Mouse (Mus musculus) gastrocnemius, postnatal 25 days (tissue): Measurements from ENCODE around the gene Cct8. TPM values are rescaled to one million over a fixed set of nuclear protein-coding genes. Genes with fewer than 3 reads are reported as not detected.

ENCODE experiments used
- DNase-seq: peaks from one replicate; pipeline ENCODE4 v3.0.0; 2022
- total RNA-seq, 2 experiments: library from RNA; stranded (reverse); gene quantifications; 1 replicate in 1 of 2; 2 replicates in 1 of 2; pipeline ENCODE4 v1.2.3; 2021

Gene Cct8
- total RNA-seq, 2 experiments from 2014 or later = 111 to 117 TPM

DNA sequence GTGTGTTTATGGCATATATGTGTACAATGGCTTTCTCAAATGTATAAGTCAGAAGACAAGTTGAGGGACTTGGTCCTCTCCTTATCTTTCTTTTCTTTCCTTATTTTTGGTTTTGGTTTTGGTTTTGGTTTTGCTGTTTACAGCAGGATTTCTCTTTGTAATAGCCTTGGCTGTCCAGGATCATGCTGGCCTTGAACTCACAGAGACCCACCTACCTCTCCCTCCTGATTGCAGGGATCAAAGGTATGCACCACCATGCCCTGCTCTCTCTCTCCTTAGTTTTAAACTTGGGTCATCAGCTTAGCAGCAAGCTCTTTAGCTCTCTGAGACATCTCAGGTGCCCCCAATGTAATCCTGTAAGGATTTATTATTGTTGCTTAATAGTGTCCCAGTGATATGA is 50.6 kb downstream of the Cct8 start:
- DNase-seq = no peak

DNA sequence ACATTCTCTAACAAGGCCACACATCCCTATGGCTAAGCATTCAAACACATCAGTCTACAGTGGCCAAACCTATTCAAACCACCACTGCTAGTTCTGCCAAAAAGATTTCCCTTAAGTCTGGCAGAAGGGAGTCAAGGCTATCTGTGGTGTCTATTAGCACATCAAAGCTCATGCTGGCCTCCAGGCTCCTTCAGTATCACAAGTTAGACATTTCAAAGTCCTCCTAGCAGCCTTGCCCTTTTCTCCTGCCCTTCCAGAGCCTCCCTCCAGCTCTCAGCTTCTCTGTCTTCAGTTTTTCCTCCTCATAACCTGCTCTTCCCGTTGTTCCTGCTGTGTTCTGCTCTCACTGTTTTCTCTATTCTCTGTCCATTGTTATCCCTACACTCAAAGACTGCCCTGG is 51.6 kb downstream of the Cct8 start:
- DNase-seq = no peak

DNA sequence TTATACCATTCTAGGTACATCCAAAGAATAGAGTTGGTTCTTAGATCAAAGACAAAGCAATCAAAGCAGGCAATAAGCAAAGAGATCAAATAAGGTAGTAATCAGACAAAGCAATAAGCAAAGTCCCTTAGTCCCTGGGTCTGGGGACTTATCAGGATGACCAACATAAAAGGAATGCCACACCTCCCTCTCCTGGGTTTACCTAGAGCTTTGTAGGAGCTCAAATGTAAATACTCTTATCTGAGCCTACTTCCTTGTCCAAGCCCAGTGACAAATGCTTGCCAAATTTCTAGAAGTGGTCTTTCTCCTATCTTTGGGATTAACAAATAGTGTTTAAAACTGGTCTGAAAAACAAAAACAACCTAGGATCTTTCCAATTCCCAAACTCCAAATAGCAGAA is 52.4 kb downstream of the Cct8 start:
- DNase-seq = no peak

DNA sequence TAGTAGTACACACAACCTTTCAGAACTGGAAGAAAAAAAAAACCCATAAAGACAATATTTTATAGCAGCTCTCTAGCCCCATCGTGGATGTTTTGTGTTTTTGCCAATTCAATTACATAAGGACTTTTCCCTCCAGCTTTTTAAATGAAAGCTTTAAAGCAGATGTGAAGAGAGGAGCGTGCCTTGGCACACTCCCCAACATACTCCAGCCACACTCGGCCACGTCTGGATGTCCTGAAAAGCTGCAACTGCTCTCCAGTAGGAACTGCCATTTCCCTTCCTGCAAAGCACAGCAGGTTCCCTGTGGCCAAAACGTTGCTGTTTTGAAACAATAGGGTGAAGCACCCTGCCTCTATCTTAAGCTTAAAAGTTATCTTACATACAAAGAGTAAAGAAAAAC is 53.4 kb downstream of the Cct8 start:
- DNase-seq = no peak

DNA sequence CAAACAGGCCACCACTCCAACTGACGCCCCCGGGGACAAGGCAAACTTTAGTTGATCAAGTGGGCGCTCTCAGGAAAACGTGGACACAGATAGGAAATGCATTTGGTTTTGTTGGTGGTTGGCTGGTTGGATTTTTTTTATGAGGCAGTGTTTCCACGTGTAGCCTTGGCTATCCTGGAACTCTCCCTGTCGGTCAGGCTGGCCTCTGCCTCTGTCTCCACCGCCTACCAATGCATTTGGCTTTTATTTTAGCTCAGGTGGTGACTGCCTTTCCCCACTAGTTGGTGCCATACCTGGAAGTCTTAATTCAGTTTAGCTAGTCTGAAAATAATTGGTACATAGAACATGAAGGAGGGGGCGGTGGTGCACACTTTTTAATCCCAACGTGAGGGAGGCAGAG is 54.6 kb downstream of the Cct8 start:
- no peak for DNase-seq

DNA sequence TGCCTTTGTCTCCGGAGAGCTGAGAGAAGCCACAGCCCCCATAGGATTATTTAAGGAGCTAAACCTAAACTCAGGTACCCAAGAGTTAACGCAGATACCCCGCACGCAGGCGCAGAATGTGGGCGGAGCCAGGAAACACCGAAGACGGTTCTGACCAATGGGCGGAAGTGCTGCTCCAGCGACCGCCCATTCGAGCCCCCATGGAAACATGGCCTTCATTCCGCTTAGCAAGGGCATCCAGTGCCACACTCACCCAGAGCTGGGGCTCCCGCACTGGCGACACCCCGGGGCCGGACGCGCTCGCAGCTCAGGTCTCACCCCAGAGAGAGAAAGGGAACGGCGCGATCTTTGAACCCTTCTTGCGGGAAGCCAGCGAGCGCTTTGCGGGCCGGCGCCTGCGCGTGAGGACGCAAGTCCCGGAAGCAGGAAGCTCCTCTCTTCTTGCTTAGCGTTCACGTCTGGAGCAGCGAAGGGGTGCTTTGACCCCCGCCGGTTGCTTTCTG is 55.4 kb downstream of the Cct8 start, which contains the start of gene Rwdd2b:
Gene Rwdd2b, minus strand, starts transcription at position 390 of the 503 bp plus-strand sequence.
- peak; percentile 90 for DNase-seq

DNA sequence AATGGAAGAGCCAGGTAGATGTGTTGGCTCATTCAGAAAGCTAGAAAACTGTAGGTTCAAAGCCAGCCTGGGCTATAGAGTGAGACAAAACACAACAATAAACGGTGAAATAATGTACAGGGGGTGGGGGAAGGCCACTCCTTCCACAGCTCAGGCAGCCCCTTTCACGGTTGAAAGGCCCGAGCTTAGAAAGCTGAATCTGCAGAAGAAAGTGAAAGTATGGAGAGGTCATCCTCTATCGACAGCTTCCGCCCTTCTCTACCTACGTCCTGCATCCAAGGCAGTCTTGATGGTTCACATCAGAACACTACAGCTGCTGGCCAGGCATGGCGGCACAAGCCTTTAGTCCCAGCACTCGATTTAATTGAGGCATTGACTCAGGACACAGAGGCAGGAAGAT is 57.0 kb downstream of the Cct8 start:
- DNase-seq = no peak

DNA sequence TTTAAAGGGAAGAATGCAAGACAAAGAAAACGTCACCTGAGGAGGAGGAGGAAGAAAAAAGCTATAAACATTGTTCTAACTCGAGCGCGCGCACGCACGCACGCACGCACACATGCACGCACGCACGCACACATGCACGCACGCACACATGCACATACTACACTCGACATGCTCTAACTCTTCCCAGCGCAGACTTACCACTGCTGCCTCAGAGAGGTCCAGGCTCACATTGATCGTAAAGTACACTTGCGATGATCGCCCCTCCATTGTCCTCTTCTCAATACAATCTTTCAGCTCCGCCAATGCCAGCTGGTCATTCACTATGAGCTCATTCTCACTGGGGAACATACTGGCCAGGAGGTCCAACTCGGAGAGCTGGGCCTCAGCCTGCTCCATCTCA is 58.6 kb downstream of the Cct8 start:
- DNase-seq = no peak

DNA sequence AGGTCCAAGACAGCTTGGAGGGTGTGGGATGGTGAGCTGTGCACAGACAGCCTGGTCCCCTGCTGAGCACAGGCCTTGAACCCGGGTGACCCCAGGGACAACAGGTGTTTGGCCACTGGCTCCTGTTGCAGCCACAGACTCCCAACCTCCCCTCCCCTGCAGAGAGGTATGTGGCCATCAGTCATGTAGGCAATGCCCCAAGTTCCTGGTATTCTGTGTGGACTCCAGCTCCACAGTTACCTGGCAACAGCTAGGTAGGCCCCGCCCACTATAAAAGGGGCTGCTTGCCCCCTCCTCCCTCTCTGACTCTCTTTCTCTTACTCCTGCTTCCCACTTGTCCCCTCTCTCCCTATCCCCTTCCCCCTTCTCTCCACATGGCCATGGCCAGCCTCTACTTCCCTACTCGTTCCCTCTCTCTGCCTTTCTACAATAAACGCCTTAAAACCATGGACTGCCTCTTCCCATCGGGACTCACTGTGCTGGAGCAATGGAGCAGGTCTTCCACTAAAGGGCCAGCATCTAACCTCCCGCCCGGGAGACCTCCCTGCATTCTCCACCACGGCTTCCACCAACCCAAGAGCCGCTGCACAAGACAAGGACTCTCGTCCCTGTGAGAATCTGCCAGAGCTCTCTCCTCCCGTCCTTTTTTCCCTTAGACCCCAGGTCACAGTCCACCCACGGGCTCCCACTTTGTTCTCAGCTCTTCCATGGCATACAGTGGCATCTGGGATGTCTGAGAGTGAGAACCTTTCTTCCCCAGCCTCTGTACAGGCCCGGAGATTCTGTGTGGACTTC is 60.1 kb downstream of the Cct8 start:
- DNase-seq = no peak

DNA sequence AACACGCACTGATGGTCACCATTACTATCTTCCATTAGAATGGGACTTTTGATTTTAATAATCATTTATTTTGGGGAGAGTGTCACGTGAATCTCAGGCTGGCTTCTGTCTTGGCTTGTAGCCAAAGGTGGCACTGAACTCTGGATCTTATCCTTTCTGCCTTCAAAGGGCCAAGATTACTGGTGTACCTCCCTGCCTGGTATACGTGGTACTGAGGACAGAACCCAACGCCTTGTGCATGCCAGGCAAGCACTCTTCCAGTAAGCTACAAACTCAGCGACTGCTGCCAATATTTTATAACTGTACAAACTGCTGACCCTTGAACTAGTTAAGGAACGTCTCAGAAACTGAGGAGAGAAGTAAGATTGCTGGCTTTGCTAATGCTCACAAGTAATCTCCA is 60.7 kb downstream of the Cct8 start:
- no peak for DNase-seq

DNA sequence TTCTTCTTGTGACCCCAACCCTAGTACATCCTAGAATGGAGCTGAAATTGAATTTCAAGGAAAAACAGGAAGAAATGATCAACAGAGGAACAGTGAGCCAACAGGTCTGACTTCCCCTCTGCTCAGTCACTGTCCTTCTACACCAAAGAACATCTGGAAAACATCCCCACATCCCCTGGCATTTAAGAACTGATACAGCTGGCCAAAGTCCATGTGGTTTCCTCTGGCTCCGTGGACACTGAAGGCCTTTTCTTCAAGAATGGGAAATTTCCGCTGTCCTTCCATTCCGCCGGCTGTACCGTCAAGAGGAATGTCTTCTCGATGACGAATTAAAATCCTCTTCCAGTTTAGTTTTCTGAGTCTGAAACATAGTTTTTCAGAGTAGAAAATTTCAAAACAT is 61.4 kb downstream of the Cct8 start:
- no peak for DNase-seq

Other genes with a start within 250 kb of the Cct8 start
- gene N6amt1, start 141.7 kb downstream of the Cct8 start, total RNA-seq = 1 to 10 TPM; 6.6 to 7.1 TPM
- 10 to 100 TPM; 21.2 to 23.0 TPM for gene Ltn1, start 63.3 kb downstream of the Cct8 start, total RNA-seq
- 1 to 10 TPM; 3.6 to 3.9 TPM for gene Rwdd2b, start 55.3 kb downstream of the Cct8 start, total RNA-seq
- gene Usp16, start 41.2 kb downstream of the Cct8 start, total RNA-seq = 10 to 100 TPM; 38.3 to 47.5 TPM
- gene Map3k7cl, start 57.5 kb upstream of the Cct8 start, total RNA-seq = 10 to 100 TPM; 11.5 to 17.4 TPM
- gene Bach1, start 203.1 kb upstream of the Cct8 start, total RNA-seq = 10 to 100 TPM; 13.8 to 18.0 TPM